Mouse (Mus musculus) neural tube, embryonic 15.5 days (tissue): Measurements from ENCODE around the gene Osbpl11. TPM values are rescaled to one million over a fixed set of nuclear protein-coding genes. Genes with fewer than 3 reads are reported as not detected.

Experiments
- ATAC-seq: fragments of 200-750 bp; cut with Nextera tagmentation; 2 replicates; pipeline ENCODE4 v1.8.0; 2017; ENCODE audit warnings: mild to moderate bottlenecking, moderate TSS enrichment, moderate library complexity; ENCODE audit not compliant: low FRiP score
- H3K27ac ChIP-seq: fragments of 300-500 bp; sonication (generic); replicated peaks from 2 replicates; pipeline ENCODE4 v1.5.1; 2015; ENCODE audit warnings: mild to moderate bottlenecking, inconsistent platforms
- H3K27me3 ChIP-seq: fragments of 300-500 bp; sonication (generic); replicated peaks from 2 replicates; pipeline ENCODE4 v1.6.1; 2015; ENCODE audit warnings: inconsistent platforms
- H3K36me3 ChIP-seq: fragments of 300-500 bp; sonication (generic); 2 replicates; pipeline ENCODE4 v1.6.1; 2015; ENCODE audit warnings: inconsistent platforms
- H3K4me1 ChIP-seq: fragments of 300-500 bp; sonication (generic); 2 replicates; pipeline ENCODE4 v1.6.1; 2015; ENCODE audit warnings: inconsistent platforms
- H3K4me2 ChIP-seq: fragments of 300-500 bp; sonication (generic); 2 replicates; pipeline ENCODE4 v1.6.1; 2015; ENCODE audit warnings: inconsistent platforms, mild to moderate bottlenecking, moderate library complexity
- H3K4me3 ChIP-seq: fragments of 300-500 bp; sonication (generic); replicated peaks from 2 replicates; pipeline ENCODE4 v1.5.1; 2015; ENCODE audit warnings: mild to moderate bottlenecking, inconsistent platforms
- H3K9ac ChIP-seq: fragments of 300-500 bp; sonication (generic); replicated peaks from 2 replicates; pipeline ENCODE4 v1.6.1; 2015; ENCODE audit warnings: mild to moderate bottlenecking, inconsistent platforms
- H3K9me3 ChIP-seq: fragments of 300-500 bp; sonication (generic); replicated peaks from 2 replicates; pipeline ENCODE4 v1.6.1; 2016; ENCODE audit warnings: inconsistent platforms
- WGBS: fragments of 180-500 bp; shearing (Covaris S2); methylation state at CpG from one replicate; pipeline ENCODE4 v1.1.7; 2015; ENCODE audit warnings: mixed read lengths; 5-methylcytosine and 5-hydroxymethylcytosine counted together
- polyA plus RNA-seq: library from polyadenylated mRNA; unstranded; fragments of >200 nt; fragmentation: Nextera tagmentation; extraction: Ambion mirVana; gene quantifications from 2 replicates; pipeline ENCODE4 v1.2.1, GENCODE M21; 2015

Gene Osbpl11
- polyA plus RNA-seq, 1 experiment from 2014 or later, result 16.2 TPM

GRCm38 (mm10) chr16:33283079-33283478 lies 98.2 kb downstream of the Osbpl11 start:
- 89% methylated on average over 1 of the region's 1 CpGs for WGBS
- ATAC-seq, result no peak

GRCm38 (mm10) chr16:33288536-33288935 lies 103.7 kb downstream of the Osbpl11 start:
- Histone ChIP-seq H3K4me1 (no peaks in the 10 kb centered on the region), H3K4me2 (no peak overlapping the region), H3K9me3 (no peaks in the 10 kb centered on the region), H3K27ac (no peak overlapping the region), H3K9ac (no peak overlapping the region), H3K4me3 (no peak overlapping the region), H3K36me3 (peaks cover 78% of the 10 kb centered on the region), H3K27me3 (no peaks in the 10 kb centered on the region)
- ATAC-seq, result no peak
- 76% methylated on average over 9 of the region's 9 CpGs for WGBS

More at GRCm38 (mm10) chr16:33283079-33283478, 98.2 kb downstream of the Osbpl11 start:
- H3K4me1 ChIP-seq, result no peaks in the 10 kb centered on the region
- no peaks in the 10 kb centered on the region for H3K27me3 ChIP-seq
- no peak overlapping the region for H3K27ac ChIP-seq
- peaks cover 60% of the 10 kb centered on the region for H3K36me3 ChIP-seq
- no peak overlapping the region for H3K4me3 ChIP-seq
- no peaks in the 10 kb centered on the region for H3K9me3 ChIP-seq
- H3K9ac ChIP-seq, result no peak overlapping the region
- no peak overlapping the region for H3K4me2 ChIP-seq

- H3K4me2 ChIP-seq, result no peak overlapping the region
- H3K4me3 ChIP-seq, result no peak overlapping the region
- no peak overlapping the region for H3K27ac ChIP-seq
- H3K4me1 ChIP-seq, result no peaks in the 10 kb centered on the region
- H3K36me3 ChIP-seq, result peaks cover 88% of the 10 kb centered on the region
- ATAC-seq, result no peak
- H3K27me3 ChIP-seq, result no peaks in the 10 kb centered on the region
- 89% methylated on average over 7 of the region's 7 CpGs for WGBS
- no peak overlapping the region for H3K9ac ChIP-seq
- H3K9me3 ChIP-seq, result no peaks in the 10 kb centered on the region
Observed at GRCm38 (mm10) chr16:33289981-33290380, 105.1 kb downstream of the Osbpl11 start.

- no peak overlapping the region for H3K4me2 ChIP-seq
- 97% methylated on average over 7 of the region's 7 CpGs for WGBS
- no peak for ATAC-seq
Observed at GRCm38 (mm10) chr16:33292241-33292640, 107.4 kb downstream of the Osbpl11 start.

More at GRCm38 (mm10) chr16:33292241-33292640, 107.4 kb downstream of the Osbpl11 start:
- H3K4me3 ChIP-seq, result no peak overlapping the region
- H3K9me3 ChIP-seq, result no peaks in the 10 kb centered on the region
- H3K36me3 ChIP-seq, result peaks cover 93% of the 10 kb centered on the region
- no peak overlapping the region for H3K27ac ChIP-seq
- H3K4me1 ChIP-seq, result no peaks in the 10 kb centered on the region
- H3K9ac ChIP-seq, result no peak overlapping the region
- no peaks in the 10 kb centered on the region for H3K27me3 ChIP-seq

Other genes starting within 250 kb of the Osbpl11 start
- 5.0 and 5.4 TPM in 2 replicates for gene Iqcg, start 128.9 kb upstream of the Osbpl11 start, polyA plus RNA-seq
- 514 and 554 TPM in 2 replicates for gene Rpl35a, start 128.6 kb upstream of the Osbpl11 start, polyA plus RNA-seq
- 2.6 and 5.1 TPM in 2 replicates for gene Lmln, start 122.5 kb upstream of the Osbpl11 start, polyA plus RNA-seq
- gene Snx4, start 66.4 kb downstream of the Osbpl11 start, polyA plus RNA-seq, result 80.6 and 84.2 TPM in 2 replicates
- gene Zfp148, start 195.8 kb downstream of the Osbpl11 start, polyA plus RNA-seq, result 43.3 and 50.0 TPM in 2 replicates